Mouse (Mus musculus) testis, postnatal 14 days (tissue): Measurements from ENCODE around the gene Reln.

Experiments used
- DNase-seq: peaks from one replicate; pipeline ENCODE4 v3.0.0; 2021; ENCODE audit warnings: low spot score

Reln gene

GRCm38 (mm10) chr5:22116922-22117321, 227.6 kb downstream of the Reln start:
- DNase-seq = no peak

- DNase-seq = no peak
Observed at GRCm38 (mm10) chr5:22106811-22107485, 237.6 kb downstream of the Reln start.

GRCm38 (mm10) chr5:22094984-22095383, 249.5 kb downstream of the Reln start:
- DNase-seq = no peak

GRCm38 (mm10) chr5:22094043-22094442, 250.5 kb downstream of the Reln start:
- no peak for DNase-seq

GRCm38 (mm10) chr5:22093157-22093865, 251.2 kb downstream of the Reln start:
- DNase-seq = no peak

GRCm38 (mm10) chr5:22080468-22080986, 264.0 kb downstream of the Reln start:
- DNase-seq = no peak

GRCm38 (mm10) chr5:22074971-22075370, 269.5 kb downstream of the Reln start:
- no peak for DNase-seq

GRCm38 (mm10) chr5:22072591-22072990, 271.9 kb downstream of the Reln start:
- no peak for DNase-seq

GRCm38 (mm10) chr5:22059251-22059650, 285.3 kb downstream of the Reln start:
- DNase-seq = no peak

GRCm38 (mm10) chr5:22041825-22042224, 302.7 kb downstream of the Reln start:
- no peak for DNase-seq

- no peak for DNase-seq
Observed at GRCm38 (mm10) chr5:22039375-22040149, 304.9 kb downstream of the Reln start.

GRCm38 (mm10) chr5:22035201-22035600, 309.3 kb downstream of the Reln start:
- no peak for DNase-seq

- DNase-seq = no peak
Observed at GRCm38 (mm10) chr5:22033039-22033438, 311.5 kb downstream of the Reln start.

- DNase-seq = no peak
Observed at GRCm38 (mm10) chr5:22031653-22032052, 312.8 kb downstream of the Reln start.

GRCm38 (mm10) chr5:22028379-22028778, 316.1 kb downstream of the Reln start:
- no peak for DNase-seq

- no peak for DNase-seq
Observed at GRCm38 (mm10) chr5:22027240-22027875, 317.1 kb downstream of the Reln start.

- no peak for DNase-seq
Observed at GRCm38 (mm10) chr5:22025746-22026145, 318.8 kb downstream of the Reln start.

- no peak for DNase-seq
Observed at GRCm38 (mm10) chr5:22024108-22024507, 320.4 kb downstream of the Reln start.

- no peak for DNase-seq
Observed at GRCm38 (mm10) chr5:22017896-22018295, 326.6 kb downstream of the Reln start.

- no peak for DNase-seq
Observed at GRCm38 (mm10) chr5:22014459-22014858, 330.0 kb downstream of the Reln start.

- DNase-seq = no peak
Observed at GRCm38 (mm10) chr5:22009142-22009541, 335.4 kb downstream of the Reln start.
